Comparison of ENCODE assay signal across 8 mouse cellular contexts in the genomic region with DNA sequence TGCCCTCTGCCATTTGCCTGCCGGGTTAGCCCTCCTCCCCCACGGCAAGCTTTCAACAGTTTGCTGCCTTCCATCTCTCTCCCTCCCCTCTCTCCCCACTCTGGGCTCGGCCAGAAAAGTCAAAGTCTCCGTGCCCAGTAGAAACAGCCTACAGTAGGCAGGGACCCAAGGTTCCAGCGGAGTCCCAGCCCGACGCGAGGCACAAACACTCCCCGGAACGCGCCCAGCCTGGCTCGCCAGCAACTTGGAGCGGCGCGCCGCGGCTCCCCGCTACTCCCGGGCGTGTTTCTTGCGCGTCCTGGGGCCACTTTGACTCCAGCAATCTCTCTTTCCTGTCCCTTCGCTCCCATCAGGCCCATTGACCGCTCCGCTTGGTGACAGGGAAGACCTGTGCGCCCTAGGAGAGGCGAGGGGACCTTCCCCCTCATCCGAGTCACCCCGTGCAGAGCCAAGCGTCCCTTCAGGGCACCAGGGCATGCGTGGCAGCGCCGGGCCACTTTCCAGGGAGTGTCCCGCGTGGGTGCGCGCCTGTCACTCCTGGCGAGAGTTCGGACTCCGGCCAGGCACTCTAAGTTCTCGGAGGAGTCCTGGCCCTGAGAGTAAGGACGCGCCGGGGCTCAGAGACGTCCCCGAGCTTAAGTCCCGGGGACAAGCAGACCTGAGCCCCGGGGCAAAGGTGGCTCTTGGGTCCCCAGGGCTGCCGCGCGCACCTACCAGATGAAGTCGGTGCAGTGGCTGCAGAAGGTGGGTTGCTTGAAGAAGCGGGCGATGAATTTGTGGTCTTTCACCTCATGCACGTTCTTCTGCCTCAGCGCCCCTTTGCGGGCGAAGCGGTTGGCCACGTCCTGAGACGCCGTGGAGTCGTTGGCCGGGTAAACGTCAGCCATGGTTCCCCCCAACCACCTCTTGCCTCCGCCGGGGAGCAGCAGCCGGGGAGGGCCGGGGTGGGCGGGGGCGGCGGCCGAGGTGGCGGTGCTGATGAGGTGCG. TPM values are rescaled to one million over a fixed set of nuclear protein-coding genes. Genes with fewer than 3 reads are reported as not detected.
A peak's percentile ranks its signal among the peaks of the same experiment; 100 is the strongest.
DNase-seq lines count a peak whose midpoint lies in the region; ATAC-seq and TF ChIP-seq lines count a peak whose summit lies in the region.

A gene (plus strand): TSS at position 574 of the 988 bp plus-strand sequence.

- H3K79me2 ChIP-seq in MEL (ENCODE audit: control insufficient read depth, insufficient read depth, low read length, poor library complexity): peaks cover 14% of the 10 kb centered on the region

- peak; percentile 71 for DNase-seq in MEL (ENCODE audit: low read depth, low spot score)
- DNase-seq in c-Kit-positive CD71-negative TER-119-negative erythroid progenitor cells, embryonic 14.5 days (ENCODE audit: low read depth): peak; percentile 10
- DNase-seq in forebrain, embryonic 14.5 days (ENCODE audit: low spot score): peak; percentile 46
- peak; percentile 56 to 71 for DNase-seq in heart, postnatal 36 days
- DNase-seq in layer of hippocampus, adult 8-10 months (ENCODE audit: low spot score in 2 of 2): peak; percentile 23 to 27
- DNase-seq in lung, postnatal 10 days: peak; percentile 68
- peak; percentile 43 for DNase-seq in retina, embryonic 14.5 days (ENCODE audit: low spot score)
- DNase-seq in urinary bladder, adult 2 months (ENCODE audit: low spot score): peak; percentile 54

- no peaks in the 10 kb centered on the region for H3K9me3 ChIP-seq in MEL (replicated peaks; ENCODE audit: insufficient read depth, low read length)
- H3K9me3 ChIP-seq in forebrain, embryonic 14.5 days (replicated peaks; ENCODE audit: control insufficient read depth, low read length): no peaks in the 10 kb centered on the region

- H3K4me2 ChIP-seq in forebrain, embryonic 14.5 days (ENCODE audit: low read length): peak within 1 kb of the TSS; percentile 89

- no peak for TF ChIP-seq RAD21 in MEL (IDR thresholded peaks at IDR 0.05; ENCODE audit: low read depth, low read length)

- peaks cover 0 to 19% of the 10 kb centered on the region in 2 experiments; a peak in 3 of 4 replicates for H3K36me3 ChIP-seq in MEL (ENCODE audit: control insufficient read depth in 1 of 2, insufficient read depth in 2 of 2, low read length in 2 of 2)
- no peaks in the 10 kb centered on the region for H3K36me3 ChIP-seq in forebrain, embryonic 14.5 days (ENCODE audit: control insufficient read depth, insufficient read depth, low read length)

- peaks cover 15 to 18% of the 10 kb centered on the region in 2 experiments for H3K4me1 ChIP-seq in MEL (ENCODE audit: control insufficient read depth in 1 of 2, insufficient read depth in 2 of 2, low read length in 2 of 2)
- peaks cover 14% of the 10 kb centered on the region for H3K4me1 ChIP-seq in forebrain, embryonic 14.5 days (ENCODE audit: control insufficient read depth, insufficient read depth, low read length)

- intact Hi-C loops in heart, postnatal 36 days (cut with DNase I): loop anchor here (2.0 to 5.0 kb wide), 3 partner anchors 86 to 196 kb away; no protein-coding TSS in a partner anchor

- peak within 1 kb of the TSS; percentile 80 for H3K9ac ChIP-seq in MEL (ENCODE audit: control insufficient read depth, low read depth, low read length, poor library complexity, severe bottlenecking)
- peak within 1 kb of the TSS; percentile 81 for H3K9ac ChIP-seq in forebrain, embryonic 14.5 days (ENCODE audit: low read length)

- H3K27me3 ChIP-seq in MEL (ENCODE audit: control insufficient read depth in 1 of 2, insufficient read depth in 2 of 2, low read length in 2 of 2): no peaks in the 10 kb centered on the region
- H3K27me3 ChIP-seq in forebrain, embryonic 14.5 days (replicated peaks; ENCODE audit: control insufficient read depth, insufficient read depth, low read length): 0 out of 2 replicates have a peak, but pooled peaks cover 3% of the 10 kb centered on the region

- TF ChIP-seq EP300 in MEL (IDR thresholded peaks at IDR 0.05; ENCODE audit: low read depth in 1 of 2, low read length in 2 of 2): peak; percentile 7 to 17; a peak in 1 of 4 replicates

- H3K27ac ChIP-seq in MEL (ENCODE audit: control insufficient read depth, low read depth, low read length): peak within 1 kb of the TSS; percentile 63
- H3K27ac ChIP-seq in forebrain, embryonic 14.5 days (ENCODE audit: low read depth, low read length): peak within 1 kb of the TSS; percentile 87

- peak; percentile 4 for ATAC-seq in forebrain, embryonic 14.5 days

- under 1% methylated on average over 67 of the region's 75 CpGs for WGBS in forebrain, embryonic 14.5 days

- no peak for TF ChIP-seq CTCF in MEL (IDR thresholded peaks at IDR 0.05 in 2 of 3, conservative IDR thresholded peaks at IDR 0.05 in 1 of 3; ENCODE audit: control insufficient read depth in 1 of 3, insufficient read depth in 1 of 3, low read depth in 2 of 3, low read length in 3 of 3, poor library complexity in 1 of 3, severe bottlenecking in 1 of 3)

- peak in 1 of 2 experiments; percentile 9; a peak in 1 of 4 replicates for TF ChIP-seq POLR2A in MEL (IDR thresholded peaks at IDR 0.05; ENCODE audit: control insufficient read depth in 1 of 2, insufficient read depth in 1 of 2, low read depth in 1 of 2, low read length in 2 of 2, poor library complexity in 1 of 2)

- H3K4me3 ChIP-seq in MEL (ENCODE audit: control insufficient read depth in 1 of 2, insufficient read depth in 1 of 2, low read depth in 2 of 2, low read length in 2 of 2): peak within 1 kb of the TSS; percentile 74 to 84
- peak within 1 kb of the TSS; percentile 59 for H3K4me3 ChIP-seq in forebrain, embryonic 14.5 days (ENCODE audit: low read depth, low read length)

TF ChIP-seq in MEL, 35 proteins besides CTCF, POLR2A, EP300 and RAD21 (continues in another document):
- TF ChIP-seq MEF2A (IDR thresholded peaks at IDR 0.05; ENCODE audit: extremely low read depth, insufficient replicate concordance, low read depth, low read length, poor library complexity, severe bottlenecking) (no peak), BHLHE40 (IDR thresholded peaks at IDR 0.05; ENCODE audit: borderline replicate concordance, low read depth, low read length) (no peak), MYC (IDR thresholded peaks at IDR 0.05; ENCODE audit: low read depth, low read length) (0 out of 2 replicates have a peak, but pooled peaks have one; percentile 19), TCF12 (IDR thresholded peaks at IDR 0.05; ENCODE audit: low read depth, low read length) (no peak), USF1 (IDR thresholded peaks at IDR 0.05; ENCODE audit: low read depth, low read length) (no peak), MYB (IDR thresholded peaks at IDR 0.05; ENCODE audit: low read depth, low read length) (no peak), ETS1 (IDR thresholded peaks at IDR 0.05; ENCODE audit: low read depth, low read length) (0 out of 2 replicates have a peak, but pooled peaks have one; percentile 27), POLR2AphosphoS2 (IDR thresholded peaks at IDR 0.05; ENCODE audit: low read length) (no peak), CHD1 (IDR thresholded peaks at IDR 0.05; ENCODE audit: low read depth, low read length) (peak; percentile 77; the same call in 1 of the 2 replicates), GATA1 (IDR thresholded peaks at IDR 0.05; ENCODE audit: low read depth, low read length) (no peak), SIN3A (IDR thresholded peaks at IDR 0.05; ENCODE audit: low read length) (peak; percentile 32; the same call in 1 of the 2 replicates), POLR2AphosphoS5 (IDR thresholded peaks at IDR 0.05; ENCODE audit: borderline replicate concordance, low read depth, low read length) (no peak), ZMIZ1 (IDR thresholded peaks at IDR 0.05; ENCODE audit: low read depth, low read length) (no peak), MXI1 (IDR thresholded peaks at IDR 0.05; ENCODE audit: low read depth, low read length) (no peak; the same call in 1 of the 2 replicates), HCFC1 (IDR thresholded peaks at IDR 0.05; ENCODE audit: low read depth, low read length) (no peak), USF2 (IDR thresholded peaks at IDR 0.05; ENCODE audit: borderline replicate concordance in 1 of 2, insufficient read depth in 1 of 2, low read depth in 1 of 2, low read length in 2 of 2) (no peak), NRF1 (IDR thresholded peaks at IDR 0.05; ENCODE audit: insufficient read depth, low read depth, low read length, poor library complexity, severe bottlenecking) (peak; percentile 10; the same call in 1 of the 2 replicates), MAFK (IDR thresholded peaks at IDR 0.05; ENCODE audit: borderline replicate concordance, low read depth, low read length) (no peak), TBP (IDR thresholded peaks at IDR 0.05; ENCODE audit: low read depth, low read length) (no peak), UBTF (IDR thresholded peaks at IDR 0.05; ENCODE audit: borderline replicate concordance, insufficient read depth, low read depth, low read length) (peak; percentile 63; the same call in 1 of the 2 replicates), ELF1 (IDR thresholded peaks at IDR 0.05; ENCODE audit: low read depth, low read length) (no peak), SMC3 (IDR thresholded peaks at IDR 0.05; ENCODE audit: low read depth, low read length) (no peak), GABPA (IDR thresholded peaks at IDR 0.05; ENCODE audit: low read depth, low read length) (0 out of 2 replicates have a peak, but pooled peaks have one; percentile 11), TAL1 (IDR thresholded peaks at IDR 0.05; ENCODE audit: low read length) (no peak), NELFE (IDR thresholded peaks at IDR 0.05; ENCODE audit: low read depth, low read length) (0 out of 2 replicates have a peak, but pooled peaks have one; percentile 33), E2F4 (IDR thresholded peaks at IDR 0.05; ENCODE audit: borderline replicate concordance, low read depth, low read length) (no peak), MAZ (IDR thresholded peaks at IDR 0.05; ENCODE audit: low read depth, low read length) (peak; percentile 62; the same call in 1 of the 2 replicates), RCOR1 (IDR thresholded peaks at IDR 0.05; ENCODE audit: low read depth, low read length) (no peak), CHD2 (IDR thresholded peaks at IDR 0.05; ENCODE audit: low read length) (no peak), KAT2A (conservative IDR thresholded peaks at IDR 0.05; ENCODE audit: low read depth, low read length) (no peak), JUND (IDR thresholded peaks at IDR 0.05; ENCODE audit: low read depth, low read length) (no peak)

RNA-seq across cellular contexts. Expression of the gene that starts here (rescaled TPM):
- not detected in 2 replicates for total RNA-seq in MEL (2012; rRNA removed)
- polyA plus RNA-seq in MEL (2012; ENCODE audit: insufficient read depth in 1 of 2, insufficient read length in 2 of 2, low read depth in 1 of 2, low replicate concordance in 2 of 2, missing spikeins in 1 of 2): not detected
- polyA plus RNA-seq in forebrain, embryonic 14.5 days (2014; fragmentation: Nextera tagmentation; extraction: Ambion mirVana): 0.19 TPM in 1 of 2 replicates, not detected in the other
- not detected for total RNA-seq in heart, postnatal 36 days (2021)
- under 1 TPM; 0.54 to 0.94 (median 0.86) TPM for total RNA-seq in layer of hippocampus, adult 8-10 months (2022)
- polyA plus RNA-seq in urinary bladder, adult 2 months (2012; rRNA removed): 0.17 and 0.62 TPM in 2 replicates

Comparison
In these comparisons a context has a peak if more than half of its experiments do, and no peak if none do; other contexts are left out.
1. Peak in every context shown above with its lines: DNase-seq, ATAC-seq, H3K4me3 ChIP-seq and H3K27ac ChIP-seq.
2. Peak in DNase-seq, H3K4me3 ChIP-seq, H3K27ac ChIP-seq and H3K9ac ChIP-seq in MEL; RNA of the gene not detected or under 1 TPM.
3. Peak in DNase-seq, ATAC-seq, H3K4me3 ChIP-seq, H3K27ac ChIP-seq, H3K9ac ChIP-seq and H3K4me2 ChIP-seq in forebrain, embryonic 14.5 days; RNA of the gene not detected or under 1 TPM.
4. Peak in DNase-seq in heart, postnatal 36 days; RNA of the gene not detected or under 1 TPM.
5. Peak in DNase-seq in layer of hippocampus, adult 8-10 months; RNA of the gene not detected or under 1 TPM.
6. Peak in DNase-seq in urinary bladder, adult 2 months; RNA of the gene not detected or under 1 TPM.
7. DNase-seq: peak in every context shown above with its lines; median percentile 71 in MEL; 68 in lung, postnatal 10 days; 64 in heart, postnatal 36 days; 54 in urinary bladder, adult 2 months; 46 in forebrain, embryonic 14.5 days; 43 in retina, embryonic 14.5 days; 25 in layer of hippocampus, adult 8-10 months; 10 in c-Kit-positive CD71-negative TER-119-negative erythroid progenitor cells, embryonic 14.5 days.